21 mouse cellular contexts compared by ENCODE assay signal in genomic region chr5:103104082-103104481, GRCm38 (mm10).
A peak's percentile ranks its signal among the peaks of the same experiment; 100 is the strongest.
DNase-seq lines count a peak whose midpoint lies in the region; ATAC-seq and TF ChIP-seq lines count a peak whose summit lies in the region.
"Had no signal": no experiment of that assay in that cellular context is flagged by ENCODE, and none has a peak within 500 bp of the region (broad histone marks: within the 10 kb centered on the region; RNA-seq: fewer than 3 reads in every experiment).

No protein-coding gene starts in this region.

- H3K4me3 ChIP-seq in layer of hippocampus, adult 2 months = no peak overlapping the region
- no peak overlapping the region for H3K4me3 ChIP-seq in lung, embryonic 14.5 days (ENCODE audit: low read depth, low read length)
- H3K4me3 ChIP-seq: embryonic facial prominence, embryonic 10.5 days; embryonic facial prominence, embryonic 12.5 days; forebrain, embryonic 13.5 days; forebrain, embryonic 15.5 days had no signal

- no peaks in the 10 kb centered on the region for H3K9me3 ChIP-seq in lung, embryonic 14.5 days (ENCODE audit: low read depth, low read length)
- H3K9me3 ChIP-seq: embryonic facial prominence, embryonic 10.5 days; embryonic facial prominence, embryonic 12.5 days; forebrain, embryonic 13.5 days; forebrain, embryonic 15.5 days had no signal

- no peak overlapping the region for H3K4me2 ChIP-seq in lung, embryonic 14.5 days
- H3K4me2 ChIP-seq: embryonic facial prominence, embryonic 12.5 days; forebrain, embryonic 13.5 days; forebrain, embryonic 15.5 days had no signal

- DNase-seq in layer of hippocampus, adult 2 months (ENCODE audit: low spot score in 2 of 2) = no peak
- DNase-seq in layer of hippocampus, adult 9-11 months = no peak
- peak; percentile 58 for DNase-seq in lung, embryonic 14.5 days
- no peak for DNase-seq in lung, adult 18-20 months
- peak; percentile 1 for DNase-seq in A20 (ENCODE audit: low read depth, low spot score)
- DNase-seq in brain, adult 2 months (ENCODE audit: low read depth, low spot score) = peak; percentile 54
- no peak for DNase-seq in adrenal gland, adult 18-20 months (ENCODE audit: low spot score in 2 of 2)
- DNase-seq: adrenal gland, adult 2 months; adrenal gland, postnatal 10 days; adrenal gland, postnatal 25 days; cerebellum, adult 11-12 months; cerebellum, adult 2 months; cerebellum, adult 9-10 months; cerebellum, postnatal 25 days; forebrain, postnatal 0 days had no signal

- no peaks in the 10 kb centered on the region for H3K27me3 ChIP-seq in lung, embryonic 14.5 days (ENCODE audit: insufficient read depth, low read length)
- H3K27me3 ChIP-seq: embryonic facial prominence, embryonic 12.5 days; forebrain, embryonic 13.5 days; forebrain, embryonic 15.5 days; Patski had no signal

- H3K4me1 ChIP-seq in lung, embryonic 14.5 days (ENCODE audit: insufficient read depth) = no peaks in the 10 kb centered on the region
- H3K4me1 ChIP-seq: embryonic facial prominence, embryonic 10.5 days; embryonic facial prominence, embryonic 12.5 days; forebrain, embryonic 13.5 days had no signal

- ATAC-seq in lung, embryonic 14.5 days (ENCODE audit: insufficient read depth) = no peak
- ATAC-seq: activated CD4-positive, CD25-positive, alpha-beta regulatory T cell, adult 4 months; forebrain, embryonic 13.5 days; forebrain, embryonic 15.5 days; forebrain, postnatal 0 days had no signal

- no peak for TF ChIP-seq CTCF in layer of hippocampus, adult 2 months (conservative IDR thresholded peaks at IDR 0.05)
- TF ChIP-seq CTCF in lung, embryonic 14.5 days (IDR thresholded peaks at IDR 0.05; ENCODE audit: low read depth) = no peak

- peak overlapping the region; percentile 15; the same call in 1 of the 2 replicates for H3K27ac ChIP-seq in layer of hippocampus, adult 2 months
- no peak overlapping the region for H3K27ac ChIP-seq in lung, embryonic 14.5 days (ENCODE audit: low read depth)
- H3K27ac ChIP-seq: embryonic facial prominence, embryonic 10.5 days; embryonic facial prominence, embryonic 12.5 days; forebrain, embryonic 13.5 days; forebrain, embryonic 15.5 days had no signal

- no peaks in the 10 kb centered on the region for H3K36me3 ChIP-seq in lung, embryonic 14.5 days (ENCODE audit: insufficient read depth)
- H3K36me3 ChIP-seq: embryonic facial prominence, embryonic 10.5 days; embryonic facial prominence, embryonic 12.5 days; forebrain, embryonic 15.5 days had no signal

- 52% methylated on average over 5 of the region's 5 CpGs for WGBS in lung, embryonic 14.5 days

- no peak overlapping the region for H3K9ac ChIP-seq in lung, embryonic 14.5 days
- H3K9ac ChIP-seq: embryonic facial prominence, embryonic 12.5 days; forebrain, embryonic 13.5 days; forebrain, embryonic 15.5 days; forebrain, postnatal 0 days had no signal

Comparison
In these comparisons a context has a peak if more than half of its experiments do, and no peak if none do; other contexts are left out.
1. DNase-seq: peak in lung, embryonic 14.5 days (single experiment), A20 (single experiment) and brain, adult 2 months (single experiment); none in layer of hippocampus, adult 2 months (0 of 2), layer of hippocampus, adult 9-11 months (single experiment), lung, adult 18-20 months (0 of 2) and adrenal gland, adult 18-20 months (0 of 2).